Mouse (Mus musculus): ENCODE results near the gene Lgals3. TPM values are rescaled to one million over a fixed set of nuclear protein-coding genes. Genes with fewer than 3 reads are reported as not detected.

The Lgals3 gene
- total RNA-seq, 1 experiment from 2014 or later, result 5.2 TPM

GRCm38 (mm10) chr14:47370790-47371189 lies 3.2 kb downstream of the Lgals3 start:
- DNase-seq, result no peak

- DNase-seq, result no peak
Measured at GRCm38 (mm10) chr14:47371689-47372088, 4.1 kb downstream of the Lgals3 start.

DNA sequence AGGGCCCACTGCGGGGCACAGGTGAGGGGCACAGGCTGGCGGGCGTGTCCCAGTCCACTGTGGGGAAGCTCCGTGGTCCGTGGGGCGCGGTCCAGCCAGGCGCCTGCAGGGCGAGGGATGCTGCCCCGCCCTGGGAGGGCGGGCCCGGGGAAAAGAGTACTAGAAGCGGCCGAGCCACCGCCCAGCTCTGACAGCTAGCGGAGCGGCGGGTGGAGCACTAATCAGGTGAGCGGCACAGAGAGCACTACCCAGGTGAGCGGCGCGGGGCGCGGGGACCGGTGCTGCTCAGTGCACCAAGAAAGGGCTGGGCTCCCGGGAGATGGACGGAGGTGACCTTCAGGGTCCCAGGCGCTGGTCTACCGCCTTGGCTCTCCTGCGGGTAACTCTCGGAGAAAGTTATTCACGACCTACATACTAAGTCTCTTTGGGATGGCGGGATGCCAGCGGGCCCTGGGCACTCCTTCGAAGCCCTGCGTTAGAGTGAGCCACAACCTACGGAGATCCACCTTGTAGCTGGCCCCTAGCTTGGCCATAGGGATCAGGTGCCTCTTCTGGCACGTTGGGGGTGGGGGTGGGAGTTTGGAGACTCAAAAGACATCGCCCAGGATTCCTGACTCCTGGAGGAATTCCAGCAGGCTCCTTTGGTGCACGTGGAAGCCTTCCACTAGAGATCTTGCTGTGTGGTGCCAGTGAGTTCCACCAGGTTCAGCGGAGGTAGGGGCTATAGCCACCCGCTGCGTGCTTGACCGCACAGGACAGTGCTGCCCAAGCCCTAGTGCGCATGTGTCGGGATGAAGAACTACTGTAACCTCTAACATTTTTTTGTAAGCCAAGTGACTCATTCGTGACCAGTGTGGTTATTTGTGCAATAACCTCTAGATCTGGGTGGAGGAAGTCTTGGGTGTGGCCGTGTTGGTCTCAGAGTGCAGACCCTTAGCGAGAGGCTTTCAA lies 6.5 kb downstream of the Lgals3 start:
- peak; percentile 61 for DNase-seq

GRCm38 (mm10) chr14:47376526-47376925 lies 9.0 kb downstream of the Lgals3 start:
- no peak for DNase-seq

DNA sequence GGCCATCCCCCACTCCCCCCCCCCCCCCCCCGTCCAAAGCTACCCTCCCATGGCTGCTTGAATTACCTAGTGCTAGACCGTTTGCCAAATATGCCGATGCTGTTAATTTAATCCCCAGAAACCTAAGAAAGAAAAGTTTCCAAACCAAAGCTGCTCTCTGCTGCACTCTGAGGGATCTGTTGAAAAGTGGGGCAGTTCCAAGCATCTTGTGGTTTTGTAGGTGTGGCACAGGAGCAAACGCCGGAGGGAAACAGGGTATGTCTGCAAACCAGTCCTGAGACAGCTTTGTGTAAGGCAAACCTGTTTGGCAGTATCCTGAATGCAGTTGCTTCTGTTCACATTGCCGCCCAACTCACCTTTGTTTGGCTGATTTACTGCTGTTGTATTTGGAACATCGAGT lies 10.8 kb downstream of the Lgals3 start:
- DNase-seq, result no peak

DNA sequence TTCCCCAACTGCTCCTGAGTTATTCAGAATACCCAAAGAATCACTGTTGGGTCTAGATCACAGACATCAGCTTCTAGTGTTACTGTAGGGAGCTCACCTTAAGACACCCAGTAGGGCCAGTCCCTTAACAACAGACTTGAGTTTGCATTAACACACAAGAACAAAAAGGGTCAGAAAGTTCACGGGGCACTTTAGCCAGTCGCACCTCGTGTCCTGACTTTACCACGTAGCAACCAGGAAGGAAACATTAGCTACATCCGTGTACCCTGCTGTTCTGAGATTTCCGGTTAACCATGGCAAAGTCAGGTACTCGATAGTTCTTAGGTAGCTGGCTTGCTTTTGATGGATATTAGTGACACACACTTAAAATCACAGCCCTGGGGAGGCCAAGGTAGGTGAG lies 16.4 kb downstream of the Lgals3 start:
- no peak for DNase-seq

DNA sequence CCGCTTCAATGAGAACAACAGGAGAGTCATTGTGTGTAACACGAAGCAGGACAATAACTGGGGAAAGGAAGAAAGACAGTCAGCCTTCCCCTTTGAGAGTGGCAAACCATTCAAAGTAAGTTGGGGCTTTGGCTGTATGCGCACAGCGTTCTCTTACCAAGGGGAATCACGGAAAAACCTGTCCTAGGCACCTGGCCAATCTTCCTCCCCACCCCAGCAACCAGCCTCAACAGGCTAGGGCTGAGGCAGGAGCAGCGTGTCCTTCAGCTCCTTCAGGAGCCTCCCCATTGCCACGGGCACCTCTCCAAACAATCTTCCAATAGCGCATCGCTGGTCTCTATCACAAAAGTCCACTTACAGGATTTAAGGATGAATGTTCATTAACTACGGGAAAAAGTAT lies 17.1 kb downstream of the Lgals3 start:
- DNase-seq, result no peak

DNA sequence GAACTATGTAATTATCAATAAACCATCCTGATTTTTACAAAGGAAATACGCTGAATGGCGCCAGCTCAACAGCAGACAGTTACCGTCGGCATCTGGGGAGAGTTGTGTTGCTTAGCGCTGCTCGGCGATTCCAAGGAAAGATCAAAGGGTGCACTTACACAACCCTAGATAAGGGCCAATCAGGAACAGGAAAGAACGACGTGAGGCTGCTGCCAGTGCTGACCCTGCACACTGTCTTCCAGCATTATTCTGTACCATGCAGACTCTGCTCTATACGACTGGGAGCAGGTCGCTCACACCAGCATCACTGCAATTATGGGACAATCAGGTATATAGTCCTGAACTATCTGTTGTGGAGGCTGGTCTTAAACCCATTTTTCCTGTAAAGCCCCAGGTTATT lies 18.6 kb downstream of the Lgals3 start:
- no peak for DNase-seq

DNA sequence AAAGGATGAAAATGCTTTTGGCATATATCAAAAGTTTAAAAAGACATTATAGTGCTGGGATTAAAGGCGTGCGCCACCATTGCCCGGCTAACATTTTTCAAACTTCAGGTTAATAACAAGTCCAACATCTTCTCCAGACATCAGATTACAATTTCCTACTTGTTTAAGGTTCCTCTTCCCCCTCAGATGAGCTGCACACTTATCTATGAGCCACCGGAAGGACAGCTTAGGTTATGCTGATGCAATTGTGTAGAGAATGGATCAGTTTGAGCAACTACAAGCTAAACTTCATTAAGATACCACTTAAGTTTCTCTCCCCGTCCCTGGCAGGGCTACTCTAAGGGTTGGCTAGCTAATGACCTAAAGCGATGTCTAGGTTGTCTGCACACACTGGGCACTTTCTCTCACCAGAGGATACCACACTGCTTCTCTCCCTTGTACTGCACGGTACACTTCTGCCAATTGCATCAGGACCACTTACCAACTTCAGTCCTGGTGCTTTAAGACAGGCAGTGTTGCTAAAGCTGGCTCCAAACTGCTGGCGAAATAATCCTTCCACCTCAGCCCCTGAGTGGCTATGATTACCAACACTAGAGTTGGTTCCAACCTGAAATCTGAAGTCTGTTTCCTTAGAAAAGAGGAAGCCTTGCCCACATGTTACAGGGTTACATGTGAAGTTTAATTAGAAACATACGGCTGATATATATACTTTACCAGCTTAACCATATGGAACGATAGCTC lies 26.0 kb downstream of the Lgals3 start:
- DNase-seq, result no peak

DNA sequence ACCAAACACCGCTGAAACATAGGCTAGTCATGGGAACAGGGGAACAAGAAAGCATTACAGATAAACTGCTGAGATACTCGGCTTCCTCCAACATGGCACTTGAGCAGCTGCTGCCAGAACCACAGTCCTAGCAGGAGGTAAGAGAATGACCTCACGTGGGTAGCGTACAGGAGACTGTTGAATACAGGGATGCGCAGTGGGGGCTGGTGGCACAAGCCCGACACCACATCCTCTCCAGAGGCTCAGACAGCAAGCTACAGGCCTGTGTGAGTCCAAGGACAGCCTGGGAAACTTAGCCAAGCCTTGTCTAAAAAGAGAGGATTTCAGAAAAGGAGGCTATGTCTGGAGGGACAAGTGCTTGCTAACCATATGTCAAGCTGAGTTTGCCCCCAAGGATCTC lies 27.5 kb downstream of the Lgals3 start:
- DNase-seq, result no peak

GRCm38 (mm10) chr14:47395462-47396026 lies 28.0 kb downstream of the Lgals3 start:
- no peak for DNase-seq

DNA sequence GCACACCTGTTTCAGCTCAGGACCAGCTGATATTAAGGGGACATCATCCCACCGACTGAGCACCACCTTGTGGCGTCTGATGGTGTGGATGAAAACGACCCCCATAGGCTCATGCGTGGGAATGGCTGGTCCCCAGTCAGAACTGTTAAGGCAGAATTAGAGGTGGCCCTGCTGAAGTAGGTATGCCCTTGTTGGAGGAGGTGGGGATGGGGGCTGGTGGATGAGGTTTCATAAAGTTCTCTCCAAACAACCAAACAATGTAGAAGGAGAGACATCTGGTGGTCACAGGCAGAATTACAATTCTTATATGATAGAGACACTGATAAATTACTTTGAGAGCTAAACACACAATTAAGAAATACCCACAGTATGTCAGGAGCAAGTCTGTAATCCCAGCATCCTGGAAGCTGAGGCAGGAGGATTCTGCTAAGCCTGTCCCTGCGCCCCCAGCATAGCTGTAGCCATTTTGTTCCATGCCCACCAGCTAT lies 28.7 kb downstream of the Lgals3 start:
- no peak for DNase-seq

GRCm38 (mm10) chr14:47402735-47403134 lies 35.2 kb downstream of the Lgals3 start:
- no peak for DNase-seq

DNA sequence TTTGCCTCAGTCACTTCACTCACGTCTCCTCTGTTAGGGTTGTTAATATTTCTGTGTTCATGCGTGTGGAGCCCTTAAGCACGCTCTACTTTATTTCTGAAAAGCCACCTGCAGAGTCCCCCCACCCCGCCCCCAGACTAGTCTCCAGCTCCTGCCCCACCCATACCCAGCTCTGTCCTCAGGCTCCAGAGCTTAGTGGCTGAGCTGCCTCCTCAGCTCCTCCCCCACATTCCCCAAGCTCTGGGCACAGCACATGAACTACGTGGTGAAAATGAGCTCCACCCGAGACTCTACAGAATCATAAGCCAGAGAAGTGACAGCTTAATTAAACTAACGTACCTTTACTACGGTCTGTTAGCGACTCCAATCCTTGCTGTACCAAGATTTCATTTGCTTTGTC lies 38.4 kb downstream of the Lgals3 start:
- DNase-seq, result no peak

DNA sequence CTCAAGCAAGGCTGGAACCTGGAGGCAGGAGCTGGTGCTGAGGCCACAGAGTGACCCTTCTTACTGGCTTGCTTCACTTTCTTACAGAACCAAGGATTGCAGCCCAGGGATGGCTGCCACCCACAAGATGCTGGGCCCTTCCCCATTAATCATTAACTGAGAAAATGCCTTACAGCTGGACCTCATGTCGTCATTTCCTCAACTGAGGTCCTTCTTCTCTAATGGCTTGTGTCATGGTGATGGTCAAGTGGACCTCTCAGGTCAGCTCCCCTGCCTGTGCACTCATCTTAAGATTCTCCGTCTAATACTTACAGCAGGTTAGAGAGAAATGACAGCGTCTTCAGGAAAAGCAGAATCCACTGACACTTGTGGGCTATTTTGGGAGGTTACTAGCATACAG lies 49.8 kb downstream of the Lgals3 start:
- no peak for DNase-seq

DNA sequence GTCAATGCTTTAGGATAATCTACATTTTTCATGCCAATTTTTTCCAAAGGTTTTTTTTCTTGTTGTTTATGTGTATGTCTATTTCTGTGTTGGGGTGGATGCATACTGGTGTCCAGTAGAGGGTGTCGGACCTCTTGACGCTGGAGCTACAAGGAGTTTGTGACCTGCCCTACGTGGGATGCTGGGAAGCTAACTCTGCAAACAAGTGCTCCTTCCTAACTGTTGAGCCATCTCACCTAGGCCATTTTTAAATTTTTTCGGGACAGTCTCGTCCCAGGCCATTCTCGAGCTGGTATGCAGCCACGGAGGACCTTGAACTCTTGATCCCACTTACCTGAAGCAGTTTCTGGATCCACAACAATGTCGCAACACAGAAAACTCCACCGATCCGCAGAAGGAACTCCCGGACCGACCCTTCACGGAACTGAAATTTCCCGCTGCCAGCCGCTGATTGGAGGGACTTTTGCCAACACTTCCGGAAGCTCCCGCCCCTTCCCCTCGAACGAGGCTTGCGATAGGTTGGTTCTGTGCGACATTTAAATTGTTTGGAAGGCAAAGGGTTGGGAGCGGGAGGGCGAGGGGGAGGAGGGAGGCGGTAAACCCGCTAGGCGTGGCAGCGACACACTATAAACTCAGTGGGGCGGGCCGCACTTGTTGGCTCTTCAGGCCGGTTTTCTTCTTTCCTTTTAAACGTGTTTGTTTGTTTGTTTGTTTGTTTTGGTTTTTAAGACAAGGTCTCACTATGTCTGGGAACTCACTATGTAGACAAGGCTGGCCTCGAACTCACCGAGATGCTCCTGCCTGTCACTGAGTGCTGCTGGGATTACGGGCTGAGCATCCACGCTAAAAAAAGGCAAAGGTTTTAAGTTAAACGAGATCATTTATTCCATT lies 50.5 kb downstream of the Lgals3 start, which contains the start of gene Dlgap5:
TSS of gene Dlgap5 (minus strand) at position 633 of the 891 bp plus-strand sequence.
- DNase-seq, result peak; percentile 88

GRCm38 (mm10) chr14:47418666-47418991 lies 51.1 kb downstream of the Lgals3 start:
- DNase-seq, result no peak

GRCm38 (mm10) chr14:47419034-47419625 lies 51.6 kb downstream of the Lgals3 start:
- no peak for DNase-seq

GRCm38 (mm10) chr14:47419723-47420276 lies 52.2 kb downstream of the Lgals3 start:
- no peak for DNase-seq

DNA sequence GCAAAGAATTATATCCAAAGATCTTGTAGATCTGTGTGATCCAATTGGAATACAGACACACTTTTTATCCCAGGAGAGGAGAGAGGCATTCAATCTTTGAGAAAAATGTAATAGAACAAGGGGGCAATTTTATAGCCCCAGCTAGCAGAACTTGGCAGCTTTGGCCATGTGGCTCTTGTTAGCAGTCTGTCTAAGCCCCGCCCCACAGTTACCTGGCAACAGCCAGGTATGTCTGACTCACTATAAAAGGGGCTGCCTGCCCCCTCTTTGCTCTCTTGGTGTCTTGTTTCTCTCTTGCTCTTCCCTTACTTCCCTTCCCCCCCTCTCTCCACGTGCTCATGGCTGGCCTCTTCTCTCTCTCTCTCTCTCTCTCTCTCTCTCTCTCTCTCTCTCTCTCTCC lies 54.1 kb downstream of the Lgals3 start:
- DNase-seq, result no peak

GRCm38 (mm10) chr14:47422466-47422865 lies 54.9 kb downstream of the Lgals3 start:
- DNase-seq, result no peak

Data from adrenal gland, postnatal 25 days (tissue).